Mouse (Mus musculus) embryonic facial prominence, embryonic 14.5 days (tissue): Measurements from ENCODE around the gene Aqp1. TPM values are rescaled to one million over a fixed set of nuclear protein-coding genes. Genes with fewer than 3 reads are reported as not detected.
A peak's percentile ranks its signal among the peaks of the same experiment; 100 is the strongest.

Experiments used
- ATAC-seq: fragments of 200-750 bp; cut with Nextera tagmentation; 2 replicates; pipeline ENCODE4 v1.8.0; 2017; ENCODE audit warnings: low read depth, moderate number of reproducible peaks, moderate TSS enrichment
- DNase-seq: peaks from one replicate; pipeline ENCODE4 v3.0.0-alpha.2; 2015; ENCODE audit warnings: low spot score
- H3K27ac ChIP-seq: fragments of 300-500 bp; sonication (generic); replicated peaks from 2 replicates; pipeline ENCODE4 v1.5.1; 2014; ENCODE audit warnings: low read depth, mild to moderate bottlenecking, low read length, moderate library complexity
- H3K27me3 ChIP-seq: fragments of 300-500 bp; sonication (generic); replicated peaks from 2 replicates; pipeline ENCODE4 v1.6.1; 2014; ENCODE audit warnings: low read length; ENCODE audit not compliant: control insufficient read depth, insufficient read depth
- H3K36me3 ChIP-seq: fragments of 300-500 bp; sonication (generic); 2 replicates; pipeline ENCODE4 v1.6.1; 2014; ENCODE audit warnings: low read length, mixed read lengths; ENCODE audit not compliant: control insufficient read depth, insufficient read depth
- H3K4me1 ChIP-seq: fragments of 300-500 bp; sonication (generic); 2 replicates; pipeline ENCODE4 v1.6.1; 2014; ENCODE audit warnings: antibody characterized with exemption, low read length; ENCODE audit not compliant: control insufficient read depth, insufficient read depth
- H3K4me2 ChIP-seq: fragments of 300-500 bp; sonication (generic); 2 replicates; pipeline ENCODE4 v1.6.1; 2014; ENCODE audit warnings: low read depth, mild to moderate bottlenecking, low read length, moderate library complexity, mixed read lengths
- H3K4me3 ChIP-seq: fragments of 300-500 bp; sonication (generic); 2 replicates; pipeline ENCODE4 v1.5.1; 2014; ENCODE audit warnings: low read depth, mild to moderate bottlenecking, low read length
- H3K9ac ChIP-seq: fragments of 300-500 bp; sonication (generic); 2 replicates; pipeline ENCODE4 v1.6.1; 2014; ENCODE audit warnings: low read depth, mild to moderate bottlenecking, low read length, moderate library complexity, mixed read lengths
- H3K9me3 ChIP-seq: fragments of 300-500 bp; sonication (generic); 2 replicates; pipeline ENCODE4 v1.6.1; 2016; ENCODE audit warnings: low read length; ENCODE audit not compliant: control insufficient read depth
- WGBS: fragments of 180-500 bp; shearing (Covaris S2); extraction: QIAGEN DNeasy Blood & Tissue Kit; methylation state at CpG from one replicate; pipeline ENCODE4 v1.1.7; 2014; 5-methylcytosine and 5-hydroxymethylcytosine counted together
- microRNA-seq: library from miRNA; unstranded; fragments of <30 nt; microRNA quantifications from one replicate; pipeline ENCODE4, GENCODE M21; 2016; ENCODE audit warnings: borderline number of aligned reads
- polyA plus RNA-seq: library from polyadenylated mRNA; unstranded; fragments of >200 nt; fragmentation: Nextera tagmentation; extraction: Ambion mirVana; gene quantifications from 2 replicates; pipeline ENCODE4 v1.2.1, GENCODE M21; 2014

Gene Aqp1
- polyA plus RNA-seq, 1 experiment from 2014 or later = 20.4 TPM

DNA sequence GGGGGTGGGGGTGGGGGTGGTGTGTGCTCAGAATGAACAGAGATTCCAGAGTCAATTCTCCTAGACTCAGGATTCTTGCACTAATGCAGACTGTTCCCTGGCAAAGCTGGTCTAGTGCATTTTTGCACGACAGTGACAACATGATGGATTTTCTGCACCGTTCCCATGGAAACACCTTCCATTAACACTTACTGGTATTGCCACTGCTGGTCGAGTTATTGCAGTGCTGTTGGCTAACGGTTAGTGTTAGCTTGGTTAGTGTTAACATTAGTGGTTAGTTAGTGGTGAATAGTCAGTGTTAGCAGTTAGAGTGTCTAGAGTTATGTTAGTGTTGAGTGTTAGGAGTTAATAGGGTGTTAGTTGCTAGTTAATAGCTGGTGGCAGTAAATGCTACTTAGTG lies 55.6 kb downstream of the Aqp1 start:
- H3K27ac ChIP-seq = no peak overlapping the region
- peaks cover 17% of the 10 kb centered on the region; the same call in 1 of the 2 replicates for H3K4me1 ChIP-seq
- no peak overlapping the region for H3K4me3 ChIP-seq
- 55% methylated on average over 4 of the region's 4 CpGs for WGBS
- H3K36me3 ChIP-seq = no peaks in the 10 kb centered on the region
- no peak overlapping the region for H3K4me2 ChIP-seq
- H3K9ac ChIP-seq = no peak overlapping the region
- DNase-seq = no peak
- ATAC-seq = no peak
- H3K27me3 ChIP-seq = no peaks in the 10 kb centered on the region
- H3K9me3 ChIP-seq = no peaks in the 10 kb centered on the region

DNA sequence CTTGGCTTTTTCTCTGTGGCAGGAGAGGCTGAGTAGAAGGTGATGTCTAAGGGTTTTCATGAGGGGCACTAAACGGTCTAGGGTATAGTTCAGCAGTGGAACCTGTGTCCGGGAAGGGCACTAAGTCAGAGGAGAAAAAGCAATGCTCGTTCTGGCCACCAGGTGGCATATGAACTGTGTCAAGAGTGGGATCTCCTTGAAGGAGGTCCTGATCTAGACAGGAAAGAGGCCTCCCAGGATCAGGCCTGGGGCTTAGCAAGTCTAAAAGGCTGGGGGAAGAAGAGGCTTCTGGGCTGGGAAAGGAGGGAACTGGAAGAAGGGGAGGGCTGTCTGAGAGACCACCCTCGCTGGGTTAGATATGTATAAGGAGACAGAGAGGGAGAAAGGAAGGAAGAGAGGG lies 56.2 kb downstream of the Aqp1 start:
- WGBS = 13% methylated on average over 4 of the region's 4 CpGs
- Histone ChIP-seq H3K36me3 (no peaks in the 10 kb centered on the region), H3K9ac (no peak overlapping the region), H3K4me1 (peaks cover 20% of the 10 kb centered on the region; the same call in 1 of the 2 replicates), H3K4me3 (no peak overlapping the region), H3K9me3 (no peaks in the 10 kb centered on the region), H3K27me3 (no peaks in the 10 kb centered on the region), H3K4me2 (no peak overlapping the region), H3K27ac (no peak overlapping the region)
- DNase-seq = peak; percentile 85
- peak; percentile 48; the same call in 1 of the 2 replicates for ATAC-seq

DNA sequence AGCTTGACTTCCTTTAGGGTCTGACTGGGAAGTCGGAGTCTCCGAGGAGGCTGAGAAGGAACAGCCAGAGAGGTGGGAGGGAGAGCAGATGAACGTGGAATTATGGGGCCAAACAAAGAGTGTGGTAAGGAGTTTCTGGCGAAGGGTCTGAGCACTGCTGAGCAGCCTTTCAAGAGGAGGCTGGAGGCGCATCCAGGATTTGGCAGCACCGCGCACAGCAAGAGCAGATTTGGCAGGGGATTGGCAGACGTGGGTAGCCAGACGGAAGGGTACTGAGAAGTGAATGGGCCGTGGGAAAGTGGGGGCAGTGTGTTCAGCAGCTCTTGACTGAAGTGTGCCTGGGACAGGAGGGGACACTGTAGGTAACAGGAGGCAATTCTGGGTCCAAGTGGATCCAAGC lies 58.6 kb downstream of the Aqp1 start:
- H3K36me3 ChIP-seq = no peaks in the 10 kb centered on the region
- WGBS = 80% methylated on average over 10 of the region's 10 CpGs
- peaks cover 19% of the 10 kb centered on the region for H3K4me1 ChIP-seq
- H3K27me3 ChIP-seq = no peaks in the 10 kb centered on the region
- DNase-seq (no peak), ATAC-seq (no peak)
- H3K4me3 ChIP-seq = no peak overlapping the region
- no peaks in the 10 kb centered on the region for H3K9me3 ChIP-seq
- H3K4me2 ChIP-seq = no peak overlapping the region
- no peak overlapping the region for H3K9ac ChIP-seq
- no peak overlapping the region for H3K27ac ChIP-seq

DNA sequence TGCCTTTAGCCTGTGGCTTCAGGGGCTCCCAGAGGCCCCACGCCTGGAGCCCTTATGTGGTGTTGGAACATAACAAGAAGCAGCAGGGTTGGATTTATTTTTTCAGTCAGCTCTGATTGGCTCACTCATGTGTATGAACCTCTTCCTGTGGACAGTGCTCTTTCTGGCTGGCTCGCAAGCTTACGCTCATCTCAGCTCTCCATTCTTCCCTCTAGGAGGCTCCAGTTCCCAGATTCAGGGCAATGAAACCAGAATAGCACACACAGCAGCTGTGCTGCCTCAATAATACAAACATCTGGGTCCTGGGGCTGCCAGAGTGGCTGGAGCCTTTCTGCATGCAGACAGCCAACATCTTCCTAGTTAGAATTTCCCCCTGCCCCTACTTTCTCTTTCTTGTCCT lies 59.9 kb downstream of the Aqp1 start:
- 19% methylated on average over 3 of the region's 3 CpGs for WGBS
- Histone ChIP-seq H3K27ac (no peak overlapping the region; the same call in 1 of the 2 replicates), H3K9ac (no peak overlapping the region), H3K36me3 (no peaks in the 10 kb centered on the region), H3K4me3 (no peak overlapping the region), H3K4me1 (peaks cover 23% of the 10 kb centered on the region), H3K4me2 (no peak overlapping the region), H3K9me3 (no peaks in the 10 kb centered on the region), H3K27me3 (no peaks in the 10 kb centered on the region)
- DNase-seq (peak; percentile 87), ATAC-seq (peak; percentile 78)

DNA sequence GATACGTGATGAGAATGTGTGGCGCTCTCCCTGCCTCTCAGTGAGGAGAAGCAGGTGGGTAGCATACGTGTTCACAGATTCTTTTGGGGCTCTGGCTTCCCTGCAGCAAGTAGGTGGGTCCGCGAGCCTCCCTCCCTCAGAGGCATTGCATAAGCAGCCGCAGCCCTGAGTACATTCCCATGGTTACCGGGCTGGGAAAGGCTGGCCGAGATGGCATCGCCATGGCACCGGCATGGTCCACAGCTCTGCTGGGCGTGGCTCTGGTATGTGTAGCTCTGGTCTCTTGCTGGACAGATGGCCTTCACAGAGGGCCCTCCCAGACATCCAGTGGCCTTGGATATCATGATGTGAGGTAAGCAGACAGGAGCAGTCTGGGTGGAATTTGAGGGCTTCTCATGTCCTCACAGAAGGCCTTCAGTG lies 60.4 kb downstream of the Aqp1 start:
- no peak overlapping the region; the same call in 1 of the 2 replicates for H3K27ac ChIP-seq
- ATAC-seq = peak; percentile 27

More for the DNA sequence above, 60.4 kb downstream of the Aqp1 start:
- H3K9me3 ChIP-seq = no peaks in the 10 kb centered on the region
- no peak overlapping the region for H3K4me2 ChIP-seq
- H3K36me3 ChIP-seq = no peaks in the 10 kb centered on the region
- no peaks in the 10 kb centered on the region for H3K27me3 ChIP-seq
- peaks cover 23% of the 10 kb centered on the region for H3K4me1 ChIP-seq
- H3K9ac ChIP-seq = no peak overlapping the region
- WGBS = 57% methylated on average over 11 of the region's 11 CpGs
- DNase-seq = no peak
- H3K4me3 ChIP-seq = no peak overlapping the region

Small RNA genes lying within 50 kb of the gene (microRNA-seq; reads per million reads assigned to microRNA genes)
- gene Gm25458 = not detected

Other genes with a start within 250 kb of the Aqp1 start
- 0.51 and 0.84 TPM in 2 replicates for gene Crhr2, start 203.4 kb upstream of the Aqp1 start, polyA plus RNA-seq
- gene Inmt, start 161.4 kb upstream of the Aqp1 start, polyA plus RNA-seq = 4.2 and 5.9 TPM in 2 replicates
- 16.2 and 18.2 TPM in 2 replicates for gene Mindy4, start 133.0 kb upstream of the Aqp1 start, polyA plus RNA-seq
- gene Ghrhr, start 39.9 kb downstream of the Aqp1 start, polyA plus RNA-seq = not detected in 2 replicates
- gene Adcyap1r1, start 115.5 kb downstream of the Aqp1 start, polyA plus RNA-seq = 5.1 and 5.2 TPM in 2 replicates